8 mouse cellular contexts compared by ENCODE assay signal in genomic region chr10:128194551-128195461, GRCm38 (mm10). TPM values are rescaled to one million over a fixed set of nuclear protein-coding genes. Genes with fewer than 3 reads are reported as not detected.
DNase-seq lines count a peak whose midpoint lies in the region; ATAC-seq and TF ChIP-seq lines count a peak whose summit lies in the region.

No protein-coding gene starts in this region.

- H3K4me2 ChIP-seq in kidney, embryonic 14.5 days (replicated peaks; ENCODE audit: low read depth, low read length): peak overlapping the region; percentile 99
- H3K4me2 ChIP-seq in limb, embryonic 11.5 days (ENCODE audit: low read depth, severe bottlenecking): peak overlapping the region; percentile 96
- H3K4me2 ChIP-seq in neural tube, embryonic 15.5 days: peak overlapping the region; percentile 99

- H3K4me3 ChIP-seq in kidney, embryonic 14.5 days (ENCODE audit: low read length): peak overlapping the region; percentile 68
- peak overlapping the region; percentile 86 to 89 for H3K4me3 ChIP-seq in ES-E14 (ENCODE audit: insufficient read depth in 1 of 2, low read depth in 1 of 2, low read length in 2 of 2, poor library complexity in 1 of 2, severe bottlenecking in 1 of 2)
- peak overlapping the region; percentile 68 for H3K4me3 ChIP-seq in limb, embryonic 11.5 days (ENCODE audit: low read depth, low read length)
- H3K4me3 ChIP-seq in neural tube, embryonic 15.5 days (replicated peaks): peak overlapping the region; percentile 78

- no peaks in the 10 kb centered on the region for H3K4me1 ChIP-seq in kidney, embryonic 14.5 days (ENCODE audit: control insufficient read depth, insufficient read depth, low read length)
- H3K4me1 ChIP-seq in ES-E14 (ENCODE audit: control insufficient read depth in 2 of 2, insufficient read depth in 2 of 2, low read length in 2 of 2, poor library complexity in 1 of 2): peaks cover 0 to 2% of the 10 kb centered on the region in 2 experiments; a peak in 1 of 4 replicates
- H3K4me1 ChIP-seq in limb, embryonic 11.5 days (ENCODE audit: control insufficient read depth, insufficient read depth, low read length): peaks cover 8% of the 10 kb centered on the region; the same call in 1 of the 2 replicates
- H3K4me1 ChIP-seq in neural tube, embryonic 15.5 days: peaks cover 13% of the 10 kb centered on the region

- peak; percentile 90 for ATAC-seq in kidney, embryonic 14.5 days (ENCODE audit: low FRiP score, low TSS enrichment)
- ATAC-seq in hematopoietic stem cell, adult 5-6 weeks (replicated peaks in 1 of 2; ENCODE audit: insufficient read depth in 1 of 2, low FRiP score in 2 of 2, low TSS enrichment in 1 of 2, low read depth in 1 of 2, poor library complexity in 2 of 2, severe bottlenecking in 2 of 2): peak; percentile 17 to 18; a peak in 3 of 4 replicates
- peak; percentile 88 for ATAC-seq in limb, embryonic 11.5 days (ENCODE audit: insufficient number of reproducible peaks, low FRiP score, low TSS enrichment, low read depth)
- ATAC-seq in neural tube, embryonic 15.5 days (ENCODE audit: low FRiP score): peak; percentile 93

- H3K9ac ChIP-seq in kidney, embryonic 14.5 days (ENCODE audit: low read depth, low read length): peak overlapping the region; percentile 61
- peak overlapping the region; percentile 87 for H3K9ac ChIP-seq in ES-E14 (ENCODE audit: insufficient read depth, low read depth, low read length, poor library complexity, severe bottlenecking)
- peak overlapping the region; percentile 42 for H3K9ac ChIP-seq in limb, embryonic 11.5 days (ENCODE audit: low read length)
- H3K9ac ChIP-seq in neural tube, embryonic 15.5 days (replicated peaks): peak overlapping the region; percentile 70

- H3K9me3 ChIP-seq in kidney, embryonic 14.5 days (ENCODE audit: control insufficient read depth, low read length): no peaks in the 10 kb centered on the region
- H3K9me3 ChIP-seq in ES-E14 (ENCODE audit: control insufficient read depth, insufficient read depth, low read depth, low read length): no peaks in the 10 kb centered on the region
- H3K9me3 ChIP-seq in limb, embryonic 11.5 days (ENCODE audit: control insufficient read depth, low read length): no peaks in the 10 kb centered on the region; the same call in 1 of the 2 replicates
- no peaks in the 10 kb centered on the region for H3K9me3 ChIP-seq in neural tube, embryonic 15.5 days (replicated peaks)

- H3K36me3 ChIP-seq in kidney, embryonic 14.5 days (ENCODE audit: control insufficient read depth, insufficient read depth, low read length): no peaks in the 10 kb centered on the region
- H3K36me3 ChIP-seq in ES-E14 (ENCODE audit: control insufficient read depth, insufficient read depth, low read length, poor library complexity, severe bottlenecking): peaks cover 3% of the 10 kb centered on the region; the same call in 1 of the 2 replicates
- H3K36me3 ChIP-seq in limb, embryonic 11.5 days (ENCODE audit: control insufficient read depth, insufficient read depth, low read length): no peaks in the 10 kb centered on the region
- H3K36me3 ChIP-seq in neural tube, embryonic 15.5 days: no peaks in the 10 kb centered on the region

- WGBS in kidney, embryonic 14.5 days: under 1% methylated on average over 79 of the region's 79 CpGs
- under 1% methylated on average over 47 of the region's 79 CpGs for WGBS in limb, embryonic 11.5 days
- under 1% methylated on average over 72 of the region's 79 CpGs for WGBS in neural tube, embryonic 15.5 days

- no peak overlapping the region for H3K27ac ChIP-seq in kidney, embryonic 14.5 days (ENCODE audit: low read depth, low read length)
- peak overlapping the region; percentile 54 for H3K27ac ChIP-seq in ES-E14 (ENCODE audit: insufficient read depth, low read depth, low read length, poor library complexity, severe bottlenecking)
- H3K27ac ChIP-seq in limb, embryonic 11.5 days (replicated peaks; ENCODE audit: low read depth, low read length): no peak overlapping the region
- peak overlapping the region; percentile 45; the same call in 1 of the 2 replicates for H3K27ac ChIP-seq in neural tube, embryonic 15.5 days (replicated peaks)

- no peak for DNase-seq in kidney, adult 8-10 months
- DNase-seq in ES-E14 (ENCODE audit: low read depth, low spot score): no peak
- peak; percentile 59 to 60 for DNase-seq in cerebellum, postnatal 14 days
- no peak for DNase-seq in limb, embryonic 11.5 days (ENCODE audit: low spot score)
- DNase-seq in adrenal gland, adult 8-10 months: no peak

- H3K27me3 ChIP-seq in kidney, embryonic 14.5 days (ENCODE audit: control insufficient read depth, insufficient read depth, low read length): peaks cover 17% of the 10 kb centered on the region; the same call in 1 of the 2 replicates
- peaks cover 13% of the 10 kb centered on the region for H3K27me3 ChIP-seq in limb, embryonic 11.5 days (ENCODE audit: control insufficient read depth, insufficient read depth, low read length)
- H3K27me3 ChIP-seq in neural tube, embryonic 15.5 days (replicated peaks): peaks cover 11% of the 10 kb centered on the region

- in situ Hi-C loops in ES-E14 (cut with MboI; ENCODE audit: low sequenced_read_pairs in 2 of 2, unreplicated experiment in 2 of 2): no loop called here

TF ChIP-seq in ES-E14, 5 proteins besides CTCF, POLR2A, EP300 and RAD21:
- TF ChIP-seq ZNF384 (IDR thresholded peaks at IDR 0.05; ENCODE audit: low read depth, low read length) (no peak), MAFK (IDR thresholded peaks at IDR 0.05; ENCODE audit: insufficient read depth, low read depth, low read length) (no peak), HCFC1 (IDR thresholded peaks at IDR 0.05; ENCODE audit: borderline replicate concordance, insufficient read depth, low read length) (no peak), ZC3H11A (IDR thresholded peaks at IDR 0.05; ENCODE audit: borderline replicate concordance, low read depth, low read length) (no peak), CHD2 (IDR thresholded peaks at IDR 0.05; ENCODE audit: low read depth, low read length) (no peak)

RNA-seq across cellular contexts. Expression of gene Gls2, which starts 0.5 kb away (rescaled TPM):
- 0.89 and 1.1 TPM in 2 replicates for polyA plus RNA-seq in kidney, embryonic 14.5 days (2014; fragmentation: Nextera tagmentation; extraction: Ambion mirVana)
- 21.9 and 40.7 TPM in 2 replicates for total RNA-seq in ES-E14 (2012; rRNA removed)
- 0.38 and 0.79 TPM in 2 replicates for total RNA-seq in hematopoietic stem cell, adult 5-6 weeks (2017)
- polyA plus RNA-seq in limb, embryonic 11.5 days (2014; fragmentation: Nextera tagmentation; extraction: Ambion mirVana): 1.6 and 1.9 TPM in 2 replicates
- polyA plus RNA-seq in neural tube, embryonic 15.5 days (2015; fragmentation: Nextera tagmentation; extraction: Ambion mirVana): 2.4 and 2.8 TPM in 2 replicates
- total RNA-seq in adrenal gland, adult 8-10 months (2022): 1 to 10 TPM; 2.5 to 4.2 (median 3.5) TPM

RNA-seq across cellular contexts. Expression of gene Rbms2, which starts 14.7 kb away (rescaled TPM):
- 35.6 and 36.0 TPM in 2 replicates for polyA plus RNA-seq in kidney, embryonic 14.5 days (2014; fragmentation: Nextera tagmentation; extraction: Ambion mirVana)
- total RNA-seq in ES-E14 (2012; rRNA removed): 23.2 and 30.8 TPM in 2 replicates
- 6.9 and 9.3 TPM in 2 replicates for total RNA-seq in hematopoietic stem cell, adult 5-6 weeks (2017)
- 25.2 and 29.8 TPM in 2 replicates for polyA plus RNA-seq in limb, embryonic 11.5 days (2014; fragmentation: Nextera tagmentation; extraction: Ambion mirVana)
- 6.5 and 12.7 TPM in 2 replicates for polyA plus RNA-seq in neural tube, embryonic 15.5 days (2015; fragmentation: Nextera tagmentation; extraction: Ambion mirVana)
- total RNA-seq in adrenal gland, adult 8-10 months (2022): 100 to 1,000 TPM in 2 of 4 experiments, 10 to 100 TPM in 2; 83.6 to 110 (median 99.3) TPM

RNA-seq across cellular contexts. Expression of gene Spryd4, which starts 16.8 kb away (rescaled TPM):
- 31.1 and 34.8 TPM in 2 replicates for polyA plus RNA-seq in kidney, embryonic 14.5 days (2014; fragmentation: Nextera tagmentation; extraction: Ambion mirVana)
- 22.1 and 24.9 TPM in 2 replicates for total RNA-seq in ES-E14 (2012; rRNA removed)
- 10.3 and 11.9 TPM in 2 replicates for total RNA-seq in hematopoietic stem cell, adult 5-6 weeks (2017)
- 32.5 and 33.1 TPM in 2 replicates for polyA plus RNA-seq in limb, embryonic 11.5 days (2014; fragmentation: Nextera tagmentation; extraction: Ambion mirVana)
- 25.5 and 25.9 TPM in 2 replicates for polyA plus RNA-seq in neural tube, embryonic 15.5 days (2015; fragmentation: Nextera tagmentation; extraction: Ambion mirVana)
- 10 to 100 TPM; 15.3 to 17.3 (median 16.9) TPM for total RNA-seq in adrenal gland, adult 8-10 months (2022)

RNA-seq across cellular contexts. Expression of gene Mip, which starts 30.8 kb away (rescaled TPM):
- not detected in 2 replicates for polyA plus RNA-seq in kidney, embryonic 14.5 days (2014; fragmentation: Nextera tagmentation; extraction: Ambion mirVana)
- 2.8 and 6.8 TPM in 2 replicates for total RNA-seq in ES-E14 (2012; rRNA removed)
- total RNA-seq in hematopoietic stem cell, adult 5-6 weeks (2017): 0.69 TPM in 1 of 2 replicates, not detected in the other
- 0.32 and 0.41 TPM in 2 replicates for polyA plus RNA-seq in limb, embryonic 11.5 days (2014; fragmentation: Nextera tagmentation; extraction: Ambion mirVana)
- not detected in 2 replicates for polyA plus RNA-seq in neural tube, embryonic 15.5 days (2015; fragmentation: Nextera tagmentation; extraction: Ambion mirVana)
- not detected for total RNA-seq in adrenal gland, adult 8-10 months (2022)

RNA-seq across cellular contexts. Expression of gene Timeless, which starts 37.1 kb away (rescaled TPM):
- polyA plus RNA-seq in kidney, embryonic 14.5 days (2014; fragmentation: Nextera tagmentation; extraction: Ambion mirVana): 47.8 and 68.2 TPM in 2 replicates
- total RNA-seq in ES-E14 (2012; rRNA removed): 69.7 and 106 TPM in 2 replicates
- 52.8 and 60.3 TPM in 2 replicates for total RNA-seq in hematopoietic stem cell, adult 5-6 weeks (2017)
- 92.9 and 95.6 TPM in 2 replicates for polyA plus RNA-seq in limb, embryonic 11.5 days (2014; fragmentation: Nextera tagmentation; extraction: Ambion mirVana)
- 20.0 and 25.1 TPM in 2 replicates for polyA plus RNA-seq in neural tube, embryonic 15.5 days (2015; fragmentation: Nextera tagmentation; extraction: Ambion mirVana)
- 10 to 100 TPM in 2 of 4 experiments, 1 to 10 TPM in 2; 8.0 to 14.4 (median 11.1) TPM for total RNA-seq in adrenal gland, adult 8-10 months (2022)

Comparison
In these comparisons a context has a peak if more than half of its experiments do, and no peak if none do; other contexts are left out.
1. ATAC-seq: peak in every context shown above with its lines; median percentile 93 in neural tube, embryonic 15.5 days; 90 in kidney, embryonic 14.5 days; 88 in limb, embryonic 11.5 days; 18 in hematopoietic stem cell, adult 5-6 weeks.
2. H3K27ac ChIP-seq: peak in ES-E14 (single experiment) and neural tube, embryonic 15.5 days (single experiment); none in kidney, embryonic 14.5 days (single experiment) and limb, embryonic 11.5 days (single experiment).
3. DNase-seq: peak in cerebellum, postnatal 14 days (2 of 2); none in kidney, adult 8-10 months (0 of 2), ES-E14 (single experiment), limb, embryonic 11.5 days (single experiment) and adrenal gland, adult 8-10 months (single experiment).
4. Peak in every context shown above with its lines, with median percentiles within 50 percentile points of each other: H3K4me2 ChIP-seq, H3K4me3 ChIP-seq and H3K9ac ChIP-seq.